Mouse (Mus musculus) heart, postnatal 0 days (tissue): ENCODE measurements around the gene Gatb.

Experiments
- CTCF ChIP-seq: IDR thresholded peaks from 2 replicates; pipeline ENCODE4 v1.5.1; 2016; ENCODE audit warnings: antibody characterized with exemption, control low read depth, low read depth
- EP300 ChIP-seq: IDR thresholded peaks from 2 replicates; pipeline ENCODE4 v1.6.1; 2016; ENCODE audit warnings: antibody characterized with exemption, low read depth

DNA sequence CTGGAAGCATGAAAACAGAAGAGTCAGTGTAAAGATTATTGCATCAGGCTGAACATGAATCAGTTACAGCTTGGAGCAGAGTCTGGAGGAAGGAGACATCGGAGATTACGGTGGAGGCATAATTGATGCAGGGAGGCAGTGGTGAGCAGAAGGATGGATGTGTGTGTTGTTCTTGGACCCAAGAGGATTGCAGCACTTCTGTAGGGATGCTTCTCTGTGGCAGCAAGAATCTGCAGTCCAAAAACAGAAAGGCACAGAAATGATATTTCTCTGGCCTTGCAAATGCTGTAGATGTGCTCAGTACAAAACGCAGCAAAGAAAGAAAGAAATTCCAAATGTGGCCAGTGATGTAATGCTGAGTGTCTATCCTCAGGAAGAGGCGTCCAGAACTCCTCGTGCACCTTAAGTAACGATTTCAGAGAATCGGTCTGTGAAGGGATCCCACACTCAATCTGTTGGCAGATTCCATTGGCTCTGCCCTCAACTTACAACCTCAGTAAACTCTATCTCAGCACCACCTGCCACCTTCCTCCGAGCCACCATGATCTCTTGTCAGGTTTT is 43.2 kb upstream of the Gatb start:
- TF ChIP-seq CTCF (no peak), EP300 (no peak)
